Mouse (Mus musculus) brown adipose tissue, adult 24 weeks (tissue): ENCODE data around the gene Cldn5. TPM values are rescaled to one million over a fixed set of nuclear protein-coding genes. Genes with fewer than 3 reads are reported as not detected.

Experiments used
- H3K27ac ChIP-seq: fragments of 200-500 bp; replicated peaks from 2 replicates; pipeline ENCODE4 v1.5.1; 2012; ENCODE audit warnings: low read depth, mild to moderate bottlenecking, low read length
- H3K4me1 ChIP-seq: fragments of 200-500 bp; 2 replicates; pipeline ENCODE4 v1.6.1; 2012; ENCODE audit warnings: low read length, mixed read lengths; ENCODE audit not compliant: control insufficient read depth, insufficient read depth, insufficient read length
- H3K4me3 ChIP-seq: fragments of 200-500 bp; 2 replicates; pipeline ENCODE4 v1.5.1; 2012; ENCODE audit warnings: low read depth, mild to moderate bottlenecking, low read length, moderate library complexity; ENCODE audit not compliant: insufficient read depth
- polyA plus RNA-seq: library from polyadenylated mRNA; stranded (reverse); fragments of >200 nt; gene quantifications from 2 replicates; pipeline ENCODE4 v1.2.4, GENCODE M21; 2012; ENCODE audit not compliant: missing spikeins, insufficient read depth, insufficient read length

Cldn5 gene
- polyA plus RNA-seq, 1 experiment = 37.1 TPM

- H3K4me1 ChIP-seq = peaks cover 19% of the 10 kb centered on the region
- peak overlapping the region; percentile 99 for H3K27ac ChIP-seq
- H3K4me3 ChIP-seq = peak overlapping the region; percentile 76
These were observed 759 bp upstream of the Cldn5 start for GRCm38 (mm10) chr16:18775621-18776555.

- Histone ChIP-seq H3K4me3 (peak overlapping the region; percentile 76), H3K4me1 (peaks cover 19% of the 10 kb centered on the region), H3K27ac (peak overlapping the region; percentile 90)
These were observed 744 bp downstream of the Cldn5 start for GRCm38 (mm10) chr16:18777101-18778080.

- Histone ChIP-seq H3K4me1 (peaks cover 18% of the 10 kb centered on the region), H3K27ac (peak overlapping the region; percentile 90), H3K4me3 (peak overlapping the region; percentile 76)
These were observed 1.8 kb downstream of the Cldn5 start for GRCm38 (mm10) chr16:18778461-18778860.

GRCm38 (mm10) chr16:18781810-18782209 lies 5.2 kb downstream of the Cldn5 start:
- H3K4me1 ChIP-seq = no peaks in the 10 kb centered on the region
- no peak overlapping the region for H3K4me3 ChIP-seq
- no peak overlapping the region for H3K27ac ChIP-seq

GRCm38 (mm10) chr16:18785025-18785424 lies 8.4 kb downstream of the Cldn5 start:
- Histone ChIP-seq H3K4me3 (no peak overlapping the region), H3K27ac (no peak overlapping the region), H3K4me1 (no peaks in the 10 kb centered on the region)

- no peaks in the 10 kb centered on the region for H3K4me1 ChIP-seq
- no peak overlapping the region for H3K4me3 ChIP-seq
- H3K27ac ChIP-seq = no peak overlapping the region
These were observed 8.8 kb downstream of the Cldn5 start for GRCm38 (mm10) chr16:18785485-18785884.

- H3K4me3 ChIP-seq = no peak overlapping the region
- H3K27ac ChIP-seq = no peak overlapping the region
- H3K4me1 ChIP-seq = no peaks in the 10 kb centered on the region
These were observed 10.0 kb downstream of the Cldn5 start for GRCm38 (mm10) chr16:18786652-18787051.

GRCm38 (mm10) chr16:18788627-18789406 lies 12.2 kb downstream of the Cldn5 start:
- no peak overlapping the region for H3K27ac ChIP-seq
- H3K4me1 ChIP-seq = no peaks in the 10 kb centered on the region
- no peak overlapping the region for H3K4me3 ChIP-seq

- Histone ChIP-seq H3K4me1 (no peaks in the 10 kb centered on the region), H3K4me3 (no peak overlapping the region), H3K27ac (no peak overlapping the region)
These were observed 18.7 kb downstream of the Cldn5 start for GRCm38 (mm10) chr16:18795223-18795899.

- Histone ChIP-seq H3K27ac (no peak overlapping the region), H3K4me1 (no peaks in the 10 kb centered on the region), H3K4me3 (no peak overlapping the region)
These were observed 20.0 kb downstream of the Cldn5 start for GRCm38 (mm10) chr16:18796645-18797044.

- Histone ChIP-seq H3K4me1 (no peaks in the 10 kb centered on the region), H3K27ac (no peak overlapping the region), H3K4me3 (no peak overlapping the region)
These were observed 21.5 kb downstream of the Cldn5 start for GRCm38 (mm10) chr16:18798151-18798550.

GRCm38 (mm10) chr16:18798841-18799240 lies 22.2 kb downstream of the Cldn5 start:
- H3K27ac ChIP-seq = no peak overlapping the region
- no peaks in the 10 kb centered on the region for H3K4me1 ChIP-seq
- no peak overlapping the region for H3K4me3 ChIP-seq

GRCm38 (mm10) chr16:18805746-18806145 lies 29.1 kb downstream of the Cldn5 start:
- H3K4me3 ChIP-seq = no peak overlapping the region
- no peaks in the 10 kb centered on the region for H3K4me1 ChIP-seq
- H3K27ac ChIP-seq = no peak overlapping the region

- no peak overlapping the region for H3K27ac ChIP-seq
- no peak overlapping the region for H3K4me3 ChIP-seq
- H3K4me1 ChIP-seq = no peaks in the 10 kb centered on the region
These were observed 32.4 kb downstream of the Cldn5 start for GRCm38 (mm10) chr16:18809001-18809400.
